Mouse (Mus musculus) erythroblast, embryonic 14.5 days (primary cell): ENCODE results near the gene Emb.

Experiments
- GATA1 ChIP-seq: IDR thresholded peaks from 2 replicates; pipeline ENCODE4 v1.6.1; 2012; ENCODE audit warnings: low read length, inconsistent platforms, mixed read lengths
- TAL1 ChIP-seq: IDR thresholded peaks from 3 replicates; pipeline ENCODE4 v1.6.1; 2012; ENCODE audit warnings: low read length, inconsistent platforms, mixed read lengths

GRCm38 (mm10) chr13:117219871-117220500 is 11.7 kb downstream of the Emb start:
- TF ChIP-seq GATA1 (no peak), TAL1 (no peak)
